Mouse (Mus musculus): ENCODE data around the gene Eef2.

DNA sequence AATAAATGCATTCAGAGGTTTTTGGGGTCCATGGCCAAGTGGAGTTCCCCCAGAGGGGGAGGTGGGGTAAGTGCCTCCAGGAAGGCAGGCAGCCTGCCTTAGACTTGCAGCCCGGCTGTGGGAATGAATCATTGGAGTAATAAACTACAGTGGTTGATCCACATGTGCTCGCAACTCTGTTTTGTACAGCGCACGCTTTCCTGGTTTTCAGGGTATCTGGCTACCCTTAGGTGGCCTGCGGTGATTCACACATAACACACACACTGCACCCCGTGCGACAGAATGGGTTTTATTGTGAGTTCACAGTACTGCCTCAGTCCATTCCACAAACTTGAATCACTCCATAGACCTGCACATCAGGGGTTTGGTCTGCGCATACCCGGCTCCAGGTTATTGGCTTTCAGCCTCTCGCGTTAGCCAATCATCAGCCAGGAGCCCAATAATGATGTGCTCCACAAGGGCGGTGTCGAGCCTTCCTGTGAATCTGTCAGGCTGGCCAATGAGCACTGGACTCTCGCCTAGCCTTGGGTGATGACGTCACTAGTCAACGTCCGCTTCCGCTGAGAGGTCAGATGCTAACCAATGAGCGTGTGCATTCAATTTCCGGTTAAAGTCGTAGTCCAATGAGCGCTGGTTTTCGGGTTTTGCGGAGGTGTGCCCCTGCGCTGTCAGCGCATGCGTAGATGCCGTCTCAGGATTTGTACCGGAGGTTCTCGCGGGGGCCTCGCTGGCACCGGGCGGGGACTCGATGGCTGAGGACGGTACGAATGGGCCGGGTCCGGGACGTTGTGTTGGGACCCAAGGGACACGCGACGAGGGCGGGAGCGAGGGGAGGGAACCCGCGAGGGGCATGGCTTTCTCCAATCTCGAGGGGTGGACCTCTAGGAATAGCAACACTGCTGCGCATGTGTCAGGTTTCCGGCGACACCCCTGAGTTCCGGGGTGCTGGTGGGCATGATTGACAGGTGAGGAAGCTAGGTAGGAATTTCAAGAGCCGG is 6.2 kb downstream of the Eef2 start, which contains the start of gene Dapk3:
- TF ChIP-seq GATA1 (IDR thresholded peaks at IDR 0.05; ENCODE audit: borderline replicate concordance, low read length) = no peak
- TF ChIP-seq FLI1 (IDR thresholded peaks at IDR 0.05; ENCODE audit: low read length) = peak; percentile 66
